Mouse (Mus musculus) layer of hippocampus, postnatal 36 days (tissue): ENCODE results near the gene Gm6871. TPM values are rescaled to one million over a fixed set of nuclear protein-coding genes. Genes with fewer than 3 reads are reported as not detected.
A peak's percentile ranks its signal among the peaks of the same experiment; 100 is the strongest.
"Not testable (repeated sequence)": the region's sequence is repeated elsewhere in the genome, so short reads cannot be mapped to it uniquely, and the experiment has no call there.

Source experiments
- DNase-seq, 2 experiments: peaks; one replicate each; pipeline ENCODE4 v3.0.0; 2022
- total RNA-seq, 2 experiments: library from RNA; stranded (reverse); gene quantifications; 2 replicates each; pipeline ENCODE4 v1.2.3; 2021

The Gm6871 gene
- total RNA-seq = not detected

GRCm38 (mm10) chr7:41573562-41573961 is at the start of gene Gm6871:
Gene Gm6871, minus strand, starts transcription at chr7:41573662.
- not testable (repeated sequence) for DNase-seq

- DNase-seq = not testable (repeated sequence)
These were observed 42.8 kb upstream of the Gm6871 start for GRCm38 (mm10) chr7:41616241-41616640.

GRCm38 (mm10) chr7:41611654-41612053 is 38.2 kb upstream of the Gm6871 start:
- no peak for DNase-seq

GRCm38 (mm10) chr7:41599932-41600548 is 26.6 kb upstream of the Gm6871 start:
- DNase-seq = no peak

GRCm38 (mm10) chr7:41599034-41599813 is 25.8 kb upstream of the Gm6871 start, which contains the start of gene 2610021A01Rik:
Gene 2610021A01Rik, plus strand, starts transcription at chr7:41599230.
- DNase-seq = peak; percentile 85 to 88

GRCm38 (mm10) chr7:41598615-41599014 is 25.2 kb upstream of the Gm6871 start:
- no peak for DNase-seq

- not testable (repeated sequence) for DNase-seq
These were observed 14.4 kb upstream of the Gm6871 start for GRCm38 (mm10) chr7:41587831-41588230.

GRCm38 (mm10) chr7:41582028-41582427 is 8.6 kb upstream of the Gm6871 start:
- no peak for DNase-seq

- no peak for DNase-seq
These were observed 4.5 kb upstream of the Gm6871 start for GRCm38 (mm10) chr7:41577956-41578355.

- no peak for DNase-seq
These were observed 12.8 kb downstream of the Gm6871 start for GRCm38 (mm10) chr7:41560681-41561080.

GRCm38 (mm10) chr7:41512672-41513071 is 60.8 kb downstream of the Gm6871 start:
- no peak for DNase-seq

GRCm38 (mm10) chr7:41512207-41512606 is 61.3 kb downstream of the Gm6871 start:
- DNase-seq = no peak

GRCm38 (mm10) chr7:41502402-41502801 is 71.1 kb downstream of the Gm6871 start:
- no peak for DNase-seq

GRCm38 (mm10) chr7:41500151-41500934 is 73.1 kb downstream of the Gm6871 start:
- DNase-seq = peak; percentile 56 to 60

GRCm38 (mm10) chr7:41499389-41500049 is 73.9 kb downstream of the Gm6871 start, which contains the start of the genes Gm20449 and AW146154:
Gene Gm20449, minus strand, starts transcription at chr7:41499417.
Gene AW146154, minus strand, starts transcription at chr7:41499890.
- peak; percentile 99 for DNase-seq

GRCm38 (mm10) chr7:41499018-41499388 is 74.5 kb downstream of the Gm6871 start:
- DNase-seq = not testable (repeated sequence)

- not testable (repeated sequence) for DNase-seq
These were observed 75.0 kb downstream of the Gm6871 start for GRCm38 (mm10) chr7:41498464-41498863.

- no peak for DNase-seq
These were observed 75.6 kb downstream of the Gm6871 start for GRCm38 (mm10) chr7:41497871-41498270.
